Mouse (Mus musculus) ES-Bruce4 (cell line): ENCODE measurements at regions not wholly inside any gene's neighbourhood (a gene's known extent, or its start where the extent isn't known, plus 50 kb on each side); places are given as distances from the start of the nearest gene placed in this dataset.

Source experiments
- CTCF ChIP-seq: IDR thresholded peaks from one replicate; pipeline ENCODE4 v1.8.1; 2011; ENCODE audit warnings: low read depth, low read length
- EP300 ChIP-seq: IDR thresholded peaks from 2 replicates; pipeline ENCODE4 v1.6.1; 2011; ENCODE audit warnings: low read depth, low read length; ENCODE audit not compliant: insufficient read depth
- POLR2A ChIP-seq: IDR thresholded peaks from one replicate; pipeline ENCODE4 v1.8.1; 2011; ENCODE audit warnings: low read length; ENCODE audit not compliant: insufficient read depth

DNA sequence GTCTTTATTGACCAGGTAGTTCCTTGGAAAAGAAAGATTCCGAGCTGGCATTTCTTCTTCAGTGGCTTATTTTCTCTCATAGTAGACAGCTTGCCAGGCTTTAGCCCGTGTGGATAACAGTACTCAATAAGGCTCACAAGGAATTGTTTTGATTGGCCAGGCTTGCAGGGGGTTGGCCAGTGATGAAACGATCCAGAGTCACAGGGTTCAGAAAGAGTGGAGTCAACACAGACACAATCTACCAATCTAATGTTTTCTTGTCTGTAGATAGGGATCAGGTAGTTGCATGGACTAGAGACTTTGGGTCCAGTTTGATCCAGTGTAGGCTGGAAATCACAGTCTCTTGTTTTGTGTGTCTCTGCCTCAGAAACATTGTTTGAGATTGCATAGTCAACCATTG is 115.8 kb upstream of the Tab2 start:
- TF ChIP-seq POLR2A (no peak), EP300 (no peak), CTCF (no peak)
